Mouse (Mus musculus) kidney, adult 2 months (tissue): ENCODE data around the gene Hoxa1.

ENCODE experiments used
- CTCF ChIP-seq: fragments of 200-500 bp; conservative IDR thresholded peaks from 2 replicates; pipeline ENCODE4 v1.5.1; 2011; ENCODE audit warnings: low read depth, mild to moderate bottlenecking, control low read depth, low read length, moderate library complexity, mixed read lengths; ENCODE audit not compliant: insufficient read depth, insufficient read length
- POLR2A ChIP-seq: fragments of 200-500 bp; IDR thresholded peaks from one replicate; pipeline ENCODE4 v1.6.1; 2011; ENCODE audit warnings: low read depth, low read length, control low read depth

DNA sequence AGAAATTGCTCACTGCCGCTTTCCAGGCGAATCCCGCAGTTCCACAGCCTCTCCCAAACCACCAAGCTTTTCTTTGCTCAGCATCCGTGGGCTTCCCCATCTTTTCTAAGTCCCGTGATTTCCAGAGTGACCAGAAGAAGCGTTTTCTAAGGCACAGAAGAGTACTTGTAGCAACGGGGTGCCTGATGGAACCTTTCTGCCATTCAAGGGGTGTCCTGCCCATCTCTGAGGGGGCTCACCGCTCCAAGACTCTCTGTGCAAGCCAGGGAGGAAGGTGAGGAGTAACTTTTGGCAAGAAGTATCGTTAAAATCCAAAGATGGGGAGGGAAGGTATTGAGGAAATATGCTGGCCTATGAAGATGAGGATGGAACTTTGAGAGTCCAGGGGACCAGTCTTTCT is 19.7 kb upstream of the Hoxa1 start:
- TF ChIP-seq CTCF (no peak), POLR2A (no peak)
